Mouse (Mus musculus): ENCODE results near the gene Ercc2. TPM values are rescaled to one million over a fixed set of nuclear protein-coding genes. Genes with fewer than 3 reads are reported as not detected.

Ercc2 gene
- polyA plus RNA-seq, 1 experiment from 2014 or later = 20.9 TPM

DNA sequence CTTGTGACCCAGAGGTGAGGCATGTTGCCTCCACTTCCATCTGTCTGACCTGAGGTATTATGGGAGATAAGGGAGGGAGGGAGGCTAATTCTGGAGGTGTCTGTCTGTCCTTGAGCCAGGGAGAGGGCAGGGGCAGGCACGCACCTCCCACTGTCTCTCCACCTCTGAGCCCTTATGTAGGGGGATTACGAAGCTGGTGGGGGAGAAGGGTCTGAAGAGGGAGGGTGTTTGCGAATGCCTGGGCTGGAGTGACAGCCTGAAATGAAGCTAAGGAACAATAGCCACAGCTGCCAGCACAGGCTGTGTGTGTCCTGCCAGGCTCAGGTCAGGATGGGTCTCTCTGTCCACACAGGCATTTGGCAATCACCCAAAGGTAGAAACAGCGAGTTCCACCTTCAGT is 19.5 kb upstream of the Ercc2 start:
- 42% methylated on average over 4 of the region's 4 CpGs for WGBS
- Histone ChIP-seq H3K9ac (peak overlapping the region; percentile 29; the same call in 1 of the 2 replicates), H3K9me3 (no peaks in the 10 kb centered on the region), H3K4me3 (0 out of 2 replicates have a peak overlapping the region, but pooled peaks have one; percentile 56), H3K4me2 (no peak overlapping the region), H3K36me3 (peaks cover 5% of the 10 kb centered on the region), H3K27ac (no peak overlapping the region), H3K27me3 (peaks cover 20% of the 10 kb centered on the region), H3K4me1 (replicated peaks) (peaks cover 42% of the 10 kb centered on the region)
- no peak for ATAC-seq (ENCODE audit: low FRiP score)

DNA sequence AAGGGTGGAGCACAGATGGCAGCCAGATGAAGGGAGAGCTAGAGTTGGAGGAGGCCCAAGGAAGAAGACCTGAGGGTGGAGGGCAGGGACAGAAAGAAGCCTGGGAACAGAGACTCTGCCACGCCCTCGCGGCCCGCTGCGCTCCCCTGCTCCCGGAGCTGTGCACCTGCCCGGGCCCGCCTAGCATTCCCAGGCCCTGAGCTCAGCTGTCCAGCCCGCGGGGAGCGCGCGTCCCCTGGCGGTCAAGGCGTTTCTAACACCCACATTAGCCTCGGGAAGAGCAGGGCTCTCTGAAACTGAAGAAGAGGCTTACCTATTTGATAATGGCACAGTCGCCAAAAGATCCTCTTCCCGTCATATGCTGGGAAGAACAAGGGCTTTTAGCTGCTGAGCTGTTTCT is 17.9 kb upstream of the Ercc2 start:
- WGBS = 3% methylated on average over 18 of the region's 18 CpGs
- Histone ChIP-seq H3K4me1 (replicated peaks) (peaks cover 29% of the 10 kb centered on the region), H3K9ac (peak overlapping the region; percentile 24; the same call in 1 of the 2 replicates), H3K27ac (no peak overlapping the region), H3K9me3 (no peaks in the 10 kb centered on the region), H3K4me2 (no peak overlapping the region), H3K36me3 (no peaks in the 10 kb centered on the region), H3K4me3 (no peak overlapping the region), H3K27me3 (peaks cover 26% of the 10 kb centered on the region)
- ATAC-seq (ENCODE audit: low FRiP score) = no peak

DNA sequence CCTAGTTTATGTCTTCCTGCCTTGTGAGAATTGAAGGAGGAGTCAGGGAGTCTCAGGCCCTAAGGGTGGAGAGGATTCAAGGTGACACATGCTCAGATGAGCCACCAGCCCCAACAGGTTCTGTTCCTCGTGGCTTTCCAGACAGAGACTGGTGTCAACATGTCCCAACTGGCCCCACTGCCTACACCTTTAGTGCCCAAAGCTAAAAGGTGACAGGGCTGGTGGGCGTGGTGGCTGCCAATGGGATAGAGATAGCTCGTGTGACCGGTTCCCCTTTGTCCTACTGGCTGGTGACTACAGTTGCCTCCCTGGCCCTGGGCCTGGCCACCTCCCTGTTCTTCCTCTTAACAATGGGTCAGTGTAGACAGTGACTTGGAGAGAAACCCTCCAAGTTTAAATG is 16.4 kb upstream of the Ercc2 start:
- no peaks in the 10 kb centered on the region for H3K36me3 ChIP-seq
- H3K4me3 ChIP-seq = no peak overlapping the region
- no peak for ATAC-seq (ENCODE audit: low FRiP score)
- no peaks in the 10 kb centered on the region for H3K9me3 ChIP-seq
- H3K4me2 ChIP-seq = no peak overlapping the region
- H3K27me3 ChIP-seq = peaks cover 35% of the 10 kb centered on the region
- H3K27ac ChIP-seq = no peak overlapping the region
- H3K4me1 ChIP-seq (replicated peaks) = peaks cover 28% of the 10 kb centered on the region
- WGBS = 85% methylated on average over 4 of the region's 4 CpGs
- H3K9ac ChIP-seq = no peak overlapping the region

DNA sequence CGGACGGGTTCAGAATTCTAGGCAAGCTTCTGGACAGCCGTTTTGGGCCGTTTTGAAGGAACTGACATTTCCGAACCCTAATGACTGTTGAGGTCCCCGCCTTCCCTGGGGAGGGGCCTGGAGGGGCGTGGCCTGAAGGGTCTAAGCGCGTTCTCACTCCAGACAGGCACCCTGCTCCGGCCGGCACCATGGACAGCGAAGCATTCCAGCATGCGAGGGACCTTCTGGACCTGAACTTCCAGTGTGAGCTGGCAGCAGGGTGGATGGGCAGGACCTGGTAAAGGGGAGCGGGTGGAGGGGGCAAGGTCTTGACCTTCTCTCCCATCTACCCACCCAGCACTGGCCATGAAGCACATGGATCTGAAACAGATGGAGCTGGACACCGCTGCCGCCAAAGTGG is 13.4 kb upstream of the Ercc2 start:
- no peak for ATAC-seq (ENCODE audit: low FRiP score)
- Histone ChIP-seq H3K27ac (no peak overlapping the region), H3K9ac (no peak overlapping the region), H3K4me1 (replicated peaks) (peaks cover 8% of the 10 kb centered on the region; the same call in 1 of the 2 replicates), H3K4me2 (no peak overlapping the region), H3K27me3 (peaks cover 16% of the 10 kb centered on the region), H3K36me3 (no peaks in the 10 kb centered on the region), H3K9me3 (no peaks in the 10 kb centered on the region), H3K4me3 (no peak overlapping the region)
- 27% methylated on average over 16 of the region's 16 CpGs for WGBS

DNA sequence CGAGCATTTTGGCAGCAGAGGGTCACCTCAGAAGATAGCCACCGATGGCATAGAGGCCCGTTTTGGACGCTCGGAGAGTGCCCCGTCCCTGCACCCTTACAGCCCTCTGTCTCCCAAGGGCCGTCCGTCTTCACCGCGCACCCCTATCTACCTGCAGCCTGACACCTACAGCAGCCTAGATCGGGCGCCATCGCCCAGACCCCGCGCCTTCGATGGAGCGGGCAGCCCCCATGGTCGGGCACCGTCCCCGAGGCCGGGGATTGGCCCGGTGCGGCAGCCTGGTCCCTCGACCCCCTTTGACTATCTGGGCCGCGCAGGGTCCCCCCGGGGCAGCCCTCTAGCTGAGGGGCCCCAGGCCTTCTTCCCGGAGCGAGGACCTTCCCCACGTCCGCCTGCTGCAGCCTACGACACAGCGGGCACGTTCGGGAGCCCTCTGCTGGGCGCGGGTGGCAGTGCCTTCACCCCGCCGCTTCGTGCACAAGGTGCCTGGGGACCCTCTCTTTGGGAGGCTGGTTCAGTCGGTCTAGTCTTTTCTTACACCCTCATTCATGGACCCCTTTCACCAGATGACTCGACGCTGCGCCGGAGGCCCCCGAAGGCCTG is 11.9 kb upstream of the Ercc2 start:
- Histone ChIP-seq H3K4me2 (peak overlapping the region; percentile 66), H3K36me3 (no peaks in the 10 kb centered on the region), H3K27ac (no peak overlapping the region), H3K9me3 (no peaks in the 10 kb centered on the region), H3K9ac (peak overlapping the region; percentile 73), H3K4me3 (peak overlapping the region; percentile 44), H3K4me1 (replicated peaks) (peaks cover 5% of the 10 kb centered on the region; the same call in 1 of the 2 replicates), H3K27me3 (peaks cover 15% of the 10 kb centered on the region)
- WGBS = 11% methylated on average over 46 of the region's 46 CpGs
- ATAC-seq (ENCODE audit: low FRiP score) = peak; percentile 84

DNA sequence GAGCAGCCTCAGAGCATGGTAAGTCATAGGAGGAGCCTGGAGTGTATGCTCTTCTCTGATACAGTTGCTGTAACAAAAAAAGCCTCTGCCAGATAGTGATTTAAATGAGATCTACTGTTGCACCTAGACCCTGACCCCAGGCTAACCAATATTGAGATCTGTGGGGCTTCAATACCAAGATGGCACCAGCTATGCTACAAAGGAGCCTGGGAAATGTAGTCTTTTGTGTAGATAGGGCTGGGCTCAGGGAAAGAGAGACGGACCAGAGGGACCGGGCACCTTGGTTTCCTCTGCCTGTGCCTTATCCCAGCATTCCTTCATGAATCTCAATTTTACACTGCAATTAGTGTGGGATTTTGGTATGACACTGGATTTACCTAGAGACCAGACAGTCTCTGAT is 8.4 kb upstream of the Ercc2 start:
- H3K4me2 ChIP-seq = no peak overlapping the region
- peaks cover 14% of the 10 kb centered on the region for H3K27me3 ChIP-seq
- peaks cover 5% of the 10 kb centered on the region; the same call in 1 of the 2 replicates for H3K4me1 ChIP-seq (replicated peaks)
- H3K9ac ChIP-seq = no peak overlapping the region
- ATAC-seq (ENCODE audit: low FRiP score) = no peak
- H3K9me3 ChIP-seq = no peaks in the 10 kb centered on the region
- peaks cover 7% of the 10 kb centered on the region; the same call in 1 of the 2 replicates for H3K36me3 ChIP-seq
- H3K4me3 ChIP-seq = no peak overlapping the region
- WGBS = 95% methylated on average over 2 of the region's 2 CpGs
- H3K27ac ChIP-seq = no peak overlapping the region

DNA sequence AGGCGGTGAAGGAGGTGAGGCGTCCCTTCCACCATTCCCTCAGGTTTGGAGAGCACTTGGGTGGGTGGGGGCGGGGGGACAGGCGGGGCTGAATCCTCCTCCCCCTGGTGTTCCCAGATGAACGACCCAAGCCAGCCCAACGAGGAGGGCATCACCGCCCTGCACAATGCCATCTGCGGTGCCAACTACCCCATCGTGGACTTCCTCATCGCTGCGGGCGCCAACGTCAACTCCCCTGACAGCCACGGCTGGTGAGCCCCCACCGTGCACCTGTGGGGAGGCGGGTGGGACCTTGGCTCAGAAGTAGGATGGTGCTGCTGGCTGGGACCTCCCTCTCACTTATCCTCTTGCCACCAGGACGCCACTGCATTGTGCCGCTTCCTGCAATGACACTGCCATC is 6.4 kb upstream of the Ercc2 start:
- ATAC-seq (ENCODE audit: low FRiP score) = no peak
- no peaks in the 10 kb centered on the region for H3K27me3 ChIP-seq
- 83% methylated on average over 18 of the region's 18 CpGs for WGBS

DNA sequence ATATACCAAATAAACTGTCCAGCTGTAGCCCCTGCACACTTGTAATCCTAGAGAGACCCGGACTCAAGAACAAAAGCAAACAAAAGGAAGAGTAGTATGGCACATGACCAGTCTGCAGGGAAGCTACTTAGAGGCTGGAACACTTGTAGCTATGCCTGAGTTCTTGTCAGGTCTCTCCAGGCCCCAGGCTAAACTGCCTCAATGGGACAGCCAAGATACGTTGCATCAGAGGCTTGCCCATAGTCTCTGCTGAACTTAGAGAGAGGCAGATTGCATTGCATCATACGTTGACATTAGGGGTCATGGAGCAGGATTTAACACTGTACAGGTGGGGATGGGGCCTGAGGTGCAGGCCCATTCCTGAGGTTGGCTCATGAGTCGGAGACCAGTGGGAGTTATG is 5.8 kb upstream of the Ercc2 start:
- Histone ChIP-seq H3K9me3 (no peaks in the 10 kb centered on the region), H3K4me1 (replicated peaks) (no peaks in the 10 kb centered on the region), H3K36me3 (peaks cover 7% of the 10 kb centered on the region; the same call in 1 of the 2 replicates), H3K27me3 (no peaks in the 10 kb centered on the region), H3K4me3 (no peak overlapping the region), H3K27ac (no peak overlapping the region), H3K9ac (no peak overlapping the region), H3K4me2 (no peak overlapping the region)
- no peak for ATAC-seq (ENCODE audit: low FRiP score)
- 90% methylated on average over 4 of the region's 4 CpGs for WGBS

More for the DNA sequence above, 6.4 kb upstream of the Ercc2 start:
- Histone ChIP-seq H3K9ac (no peak overlapping the region), H3K4me1 (replicated peaks) (no peaks in the 10 kb centered on the region), H3K9me3 (no peaks in the 10 kb centered on the region), H3K27ac (no peak overlapping the region), H3K4me3 (no peak overlapping the region), H3K4me2 (no peak overlapping the region), H3K36me3 (peaks cover 7% of the 10 kb centered on the region; the same call in 1 of the 2 replicates)

DNA sequence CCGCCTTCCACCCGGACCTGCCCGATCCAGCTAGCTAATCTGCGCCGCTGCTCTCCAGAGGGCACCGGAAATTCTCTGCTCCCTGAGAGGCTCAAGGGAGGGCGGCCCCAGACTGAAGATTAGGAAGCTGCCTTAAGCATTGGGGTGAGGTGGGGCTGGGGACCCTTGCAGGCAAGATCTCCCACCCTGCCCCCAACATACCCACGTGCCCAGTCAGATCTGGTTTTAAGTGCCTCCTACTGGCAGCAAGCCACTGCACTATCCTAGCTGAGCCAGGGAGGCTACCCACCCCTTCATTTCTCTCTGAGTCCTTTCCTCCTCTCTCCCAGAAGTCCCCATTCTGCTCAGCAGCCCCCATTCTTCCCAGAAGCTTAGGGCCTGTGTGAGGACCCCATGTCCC is 3.8 kb upstream of the Ercc2 start:
- peaks cover 7% of the 10 kb centered on the region; the same call in 1 of the 2 replicates for H3K36me3 ChIP-seq
- no peak overlapping the region for H3K4me3 ChIP-seq
- H3K27me3 ChIP-seq = no peaks in the 10 kb centered on the region
- WGBS = 77% methylated on average over 8 of the region's 8 CpGs
- no peak overlapping the region for H3K27ac ChIP-seq
- H3K4me1 ChIP-seq (replicated peaks) = peaks cover 8% of the 10 kb centered on the region
- 0 out of 2 replicates have a peak overlapping the region, but pooled peaks have one; percentile 19 for H3K9ac ChIP-seq
- ATAC-seq (ENCODE audit: low FRiP score) = no peak
- no peaks in the 10 kb centered on the region for H3K9me3 ChIP-seq
- no peak overlapping the region for H3K4me2 ChIP-seq

DNA sequence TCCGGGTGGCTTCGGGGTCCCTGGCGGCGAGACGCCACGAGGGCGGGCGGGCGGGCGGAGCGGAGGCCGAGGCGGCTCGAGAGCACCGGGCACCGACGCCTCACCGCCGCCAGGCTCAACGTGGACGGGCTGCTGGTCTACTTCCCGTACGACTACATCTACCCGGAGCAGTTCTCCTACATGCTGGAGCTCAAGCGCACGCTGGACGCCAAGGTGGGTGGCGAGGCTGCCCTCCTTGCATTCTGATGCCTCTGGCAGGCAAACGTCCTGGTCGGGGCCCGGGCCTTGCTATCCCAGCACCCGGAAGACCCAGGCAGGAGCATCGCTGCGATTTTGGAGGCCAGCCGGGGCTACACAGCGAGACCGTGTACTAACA is 344 bp downstream of the Ercc2 start:
- under 1% methylated on average over 37 of the region's 37 CpGs for WGBS
- Histone ChIP-seq H3K9me3 (no peaks in the 10 kb centered on the region), H3K4me2 (peak overlapping the region; percentile 82), H3K4me1 (replicated peaks) (peaks cover 21% of the 10 kb centered on the region), H3K27me3 (no peaks in the 10 kb centered on the region), H3K27ac (peak overlapping the region; percentile 74), H3K9ac (peak overlapping the region; percentile 91), H3K4me3 (peak overlapping the region; percentile 97), H3K36me3 (peaks cover 42% of the 10 kb centered on the region)
- ATAC-seq (ENCODE audit: low FRiP score) = peak; percentile 66; the same call in 1 of the 2 replicates

DNA sequence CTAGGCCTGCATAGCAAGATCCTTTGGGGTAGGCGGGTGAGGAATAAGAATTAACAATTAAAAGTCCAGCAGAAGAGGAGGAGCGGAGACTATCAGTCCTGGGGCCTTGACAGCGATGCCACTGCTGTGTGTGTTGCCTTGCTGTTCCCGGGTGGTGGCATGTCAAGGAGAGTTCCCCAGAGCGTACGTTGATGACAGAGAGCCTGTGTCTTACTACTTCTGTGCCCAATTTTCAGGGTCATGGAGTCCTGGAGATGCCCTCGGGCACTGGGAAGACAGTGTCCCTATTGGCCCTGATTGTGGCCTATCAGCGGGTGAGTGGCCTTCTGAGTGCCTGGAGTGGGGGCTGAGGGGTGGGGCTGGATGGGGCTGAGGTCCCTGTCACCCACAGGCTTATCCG is 1.9 kb downstream of the Ercc2 start:
- Histone ChIP-seq H3K36me3 (peaks cover 49% of the 10 kb centered on the region), H3K4me1 (replicated peaks) (peaks cover 28% of the 10 kb centered on the region), H3K9ac (peak overlapping the region; percentile 91; the same call in 1 of the 2 replicates), H3K4me3 (peak overlapping the region; percentile 97; the same call in 1 of the 2 replicates), H3K4me2 (peak overlapping the region; percentile 82), H3K9me3 (no peaks in the 10 kb centered on the region), H3K27me3 (no peaks in the 10 kb centered on the region), H3K27ac (no peak overlapping the region)
- ATAC-seq (ENCODE audit: low FRiP score) = no peak
- WGBS = 90% methylated on average over 9 of the region's 9 CpGs

DNA sequence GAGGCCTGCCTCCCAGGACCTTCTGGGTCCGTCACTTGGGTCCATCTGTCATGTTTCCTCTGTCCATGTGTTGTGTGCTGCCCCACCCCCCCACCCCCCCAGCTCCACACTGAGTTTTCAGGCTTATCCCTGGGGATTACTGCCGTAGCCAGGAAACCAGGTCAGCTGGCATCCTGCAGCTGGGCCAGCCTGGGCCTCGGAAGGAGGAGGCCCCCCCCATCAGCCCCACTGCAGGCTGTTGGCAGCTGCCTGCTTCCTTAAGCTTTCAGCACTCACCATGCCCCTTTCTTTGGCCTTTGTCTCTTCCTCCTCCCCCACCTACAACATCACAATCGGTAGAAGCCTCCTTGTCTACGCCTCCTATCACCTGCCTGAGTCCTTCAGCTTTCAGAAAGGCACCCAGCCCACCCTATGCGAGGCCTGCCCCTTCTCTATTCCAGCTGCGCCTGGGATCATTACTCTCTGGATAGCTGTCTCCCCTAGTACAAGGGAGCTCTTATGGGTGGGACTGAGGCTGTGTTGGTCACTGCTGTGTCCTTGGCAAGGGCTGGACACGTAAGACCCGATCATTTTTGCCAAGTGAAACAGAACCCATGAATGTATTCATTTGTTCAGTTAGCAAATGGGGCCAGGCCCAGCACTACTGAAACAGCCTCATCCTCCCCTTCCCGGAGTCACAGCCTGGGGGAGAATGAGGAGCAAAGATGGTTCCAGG is 7.0 kb downstream of the Ercc2 start:
- 58% methylated on average over 9 of the region's 10 CpGs for WGBS
- H3K4me2 ChIP-seq = no peak overlapping the region
- H3K4me1 ChIP-seq (replicated peaks) = peaks cover 23% of the 10 kb centered on the region
- no peaks in the 10 kb centered on the region for H3K27me3 ChIP-seq
- H3K9me3 ChIP-seq = no peaks in the 10 kb centered on the region
- no peak overlapping the region for H3K4me3 ChIP-seq
- peaks cover 99% of the 10 kb centered on the region for H3K36me3 ChIP-seq
- H3K9ac ChIP-seq = peak overlapping the region; percentile 29; the same call in 1 of the 2 replicates
- 0 out of 2 replicates have a peak, but pooled peaks have one; percentile 16 for ATAC-seq (ENCODE audit: low FRiP score)
- H3K27ac ChIP-seq = peak overlapping the region; percentile 78
